Comparison of ENCODE assay signal across 8 mouse cellular contexts in genomic region chr17:29858764-29859163, GRCm38 (mm10).
DNase-seq lines count a peak whose midpoint lies in the region; ATAC-seq and TF ChIP-seq lines count a peak whose summit lies in the region.

No protein-coding gene starts in this region.

- H3K9me3 ChIP-seq in limb, embryonic 11.5 days (ENCODE audit: control insufficient read depth, low read length) = no peaks in the 10 kb centered on the region
- H3K9me3 ChIP-seq in limb, embryonic 10.5 days (replicated peaks) = no peaks in the 10 kb centered on the region
- no peaks in the 10 kb centered on the region for H3K9me3 ChIP-seq in embryonic facial prominence, embryonic 11.5 days (replicated peaks; ENCODE audit: control insufficient read depth, low read length)
- no peaks in the 10 kb centered on the region for H3K9me3 ChIP-seq in midbrain, embryonic 15.5 days

- no peak overlapping the region for H3K9ac ChIP-seq in limb, embryonic 11.5 days (ENCODE audit: low read length)
- no peak overlapping the region for H3K9ac ChIP-seq in embryonic facial prominence, embryonic 11.5 days (replicated peaks; ENCODE audit: low read length)
- H3K9ac ChIP-seq in midbrain, embryonic 15.5 days = no peak overlapping the region

- no peaks in the 10 kb centered on the region for H3K4me1 ChIP-seq in limb, embryonic 11.5 days (ENCODE audit: control insufficient read depth, insufficient read depth, low read length)
- peaks cover 13% of the 10 kb centered on the region for H3K4me1 ChIP-seq in limb, embryonic 10.5 days
- H3K4me1 ChIP-seq in embryonic facial prominence, embryonic 11.5 days (ENCODE audit: control insufficient read depth, insufficient read depth, low read length) = no peaks in the 10 kb centered on the region
- no peaks in the 10 kb centered on the region for H3K4me1 ChIP-seq in spleen, adult 2 months (ENCODE audit: control insufficient read depth, insufficient read depth, insufficient read length)
- peaks cover 13% of the 10 kb centered on the region for H3K4me1 ChIP-seq in midbrain, embryonic 15.5 days

- no peak for ATAC-seq in limb, embryonic 11.5 days (ENCODE audit: insufficient number of reproducible peaks, low FRiP score, low TSS enrichment, low read depth)
- 0 out of 2 replicates have a peak, but pooled peaks have one; percentile 44 for ATAC-seq in embryonic facial prominence, embryonic 11.5 days (replicated peaks; ENCODE audit: insufficient number of reproducible peaks, low FRiP score, low TSS enrichment, low read depth)
- ATAC-seq in midbrain, embryonic 15.5 days (replicated peaks) = no peak

- H3K27ac ChIP-seq in limb, embryonic 11.5 days (replicated peaks; ENCODE audit: low read depth, low read length) = no peak overlapping the region
- no peak overlapping the region for H3K27ac ChIP-seq in limb, embryonic 10.5 days
- H3K27ac ChIP-seq in embryonic facial prominence, embryonic 11.5 days (replicated peaks; ENCODE audit: low read depth, low read length) = no peak overlapping the region
- no peak overlapping the region for H3K27ac ChIP-seq in spleen, adult 2 months (ENCODE audit: insufficient read depth, low read length)
- no peak overlapping the region for H3K27ac ChIP-seq in midbrain, embryonic 15.5 days

- no peak for TF ChIP-seq POLR2A in spleen, adult 2 months (IDR thresholded peaks at IDR 0.05; ENCODE audit: low read depth, low read length)

- no peak overlapping the region for H3K4me3 ChIP-seq in limb, embryonic 11.5 days (ENCODE audit: low read depth, low read length)
- no peak overlapping the region for H3K4me3 ChIP-seq in limb, embryonic 10.5 days
- H3K4me3 ChIP-seq in embryonic facial prominence, embryonic 11.5 days (ENCODE audit: low read depth, low read length) = no peak overlapping the region
- H3K4me3 ChIP-seq in spleen, adult 2 months (ENCODE audit: extremely low read depth, insufficient read depth, insufficient read length) = no peak overlapping the region
- no peak overlapping the region for H3K4me3 ChIP-seq in midbrain, embryonic 15.5 days

- DNase-seq in adrenal gland, adult 2 months = peak; percentile 33
- no peak for DNase-seq in adrenal gland, adult 8-10 months
- peak; percentile 49 for DNase-seq in limb, embryonic 11.5 days (ENCODE audit: low spot score)
- no peak for DNase-seq in limb, embryonic 10.5 days (ENCODE audit: low spot score)
- peak; percentile 47 for DNase-seq in embryonic facial prominence, embryonic 11.5 days (ENCODE audit: low spot score)
- DNase-seq in spleen, adult 2 months (ENCODE audit: low read depth in 1 of 2, low spot score in 2 of 2) = peak; percentile 7 to 19
- DNase-seq in urinary bladder, postnatal 4 days (ENCODE audit: low spot score in 2 of 2) = no peak

- no peak overlapping the region for H3K4me2 ChIP-seq in limb, embryonic 11.5 days (ENCODE audit: low read depth, severe bottlenecking)
- H3K4me2 ChIP-seq in embryonic facial prominence, embryonic 11.5 days (ENCODE audit: low read depth, low read length) = no peak overlapping the region
- H3K4me2 ChIP-seq in midbrain, embryonic 15.5 days = no peak overlapping the region

- WGBS in limb, embryonic 11.5 days = 92% methylated on average over 3 of the region's 3 CpGs
- WGBS in limb, embryonic 10.5 days = 90% methylated on average over 3 of the region's 3 CpGs
- WGBS in embryonic facial prominence, embryonic 11.5 days = 87% methylated on average over 3 of the region's 3 CpGs
- 84% methylated on average over 3 of the region's 3 CpGs for WGBS in spleen, adult 2 months
- 93% methylated on average over 3 of the region's 3 CpGs for WGBS in midbrain, embryonic 15.5 days

- no peaks in the 10 kb centered on the region for H3K36me3 ChIP-seq in limb, embryonic 11.5 days (ENCODE audit: control insufficient read depth, insufficient read depth, low read length)
- no peaks in the 10 kb centered on the region for H3K36me3 ChIP-seq in limb, embryonic 10.5 days
- H3K36me3 ChIP-seq in embryonic facial prominence, embryonic 11.5 days (replicated peaks; ENCODE audit: control insufficient read depth, insufficient read depth, low read depth, low read length) = no peaks in the 10 kb centered on the region
- no peaks in the 10 kb centered on the region for H3K36me3 ChIP-seq in spleen, adult 2 months (ENCODE audit: control insufficient read depth, insufficient read depth, low read length)
- H3K36me3 ChIP-seq in midbrain, embryonic 15.5 days (replicated peaks) = no peaks in the 10 kb centered on the region

- no peaks in the 10 kb centered on the region for H3K27me3 ChIP-seq in limb, embryonic 11.5 days (ENCODE audit: control insufficient read depth, insufficient read depth, low read length)
- 0 out of 2 replicates have a peak, but pooled peaks cover 4% of the 10 kb centered on the region for H3K27me3 ChIP-seq in limb, embryonic 10.5 days (ENCODE audit: low read depth, poor library complexity, severe bottlenecking)
- no peaks in the 10 kb centered on the region for H3K27me3 ChIP-seq in embryonic facial prominence, embryonic 11.5 days (ENCODE audit: control insufficient read depth, insufficient read depth, low read length)
- H3K27me3 ChIP-seq in spleen, adult 2 months (ENCODE audit: control insufficient read depth, insufficient read depth, low read length) = no peaks in the 10 kb centered on the region
- H3K27me3 ChIP-seq in midbrain, embryonic 15.5 days (replicated peaks) = no peaks in the 10 kb centered on the region

- TF ChIP-seq CTCF in spleen, adult 2 months (IDR thresholded peaks at IDR 0.05; ENCODE audit: extremely low read depth, insufficient read depth, insufficient read length, insufficient replicate concordance) = peak; percentile 28; the same call in 1 of the 2 replicates

Comparison
In these comparisons a context has a peak if more than half of its experiments do, and no peak if none do; other contexts are left out.
1. DNase-seq: peak in adrenal gland, adult 2 months (single experiment), limb, embryonic 11.5 days (single experiment), embryonic facial prominence, embryonic 11.5 days (single experiment) and spleen, adult 2 months (2 of 2); none in adrenal gland, adult 8-10 months (single experiment), limb, embryonic 10.5 days (single experiment) and urinary bladder, postnatal 4 days (0 of 2).